Mouse (Mus musculus) forebrain, embryonic 13.5 days (tissue): ENCODE results near the gene Ptgir. TPM values are rescaled to one million over a fixed set of nuclear protein-coding genes. Genes with fewer than 3 reads are reported as not detected.

Experiments
- polyA plus RNA-seq: library from polyadenylated mRNA; unstranded; fragments of >200 nt; fragmentation: Nextera tagmentation; extraction: Ambion mirVana; gene quantifications from 2 replicates; pipeline ENCODE4 v1.2.1, GENCODE M21; 2015

Gene Ptgir
- polyA plus RNA-seq, 1 experiment from 2014 or later = 0.14 TPM

Other genes with a start within 250 kb of the Ptgir start
- gene Ceacam15, start 230.8 kb upstream of the Ptgir start, polyA plus RNA-seq = not detected in 2 replicates
- not detected in 2 replicates for gene Ceacam9, start 184.6 kb upstream of the Ptgir start, polyA plus RNA-seq
- 328 and 333 TPM in 2 replicates for gene Ap2s1, start 168.1 kb upstream of the Ptgir start, polyA plus RNA-seq
- 16.0 and 17.1 TPM in 2 replicates for gene Slc1a5, start 125.2 kb upstream of the Ptgir start, polyA plus RNA-seq
- gene Strn4, start 90.6 kb upstream of the Ptgir start, polyA plus RNA-seq = 147 and 164 TPM in 2 replicates
- 24.0 and 28.0 TPM in 2 replicates for gene Fkrp, start 89.8 kb upstream of the Ptgir start, polyA plus RNA-seq
- 7.7 and 8.3 TPM in 2 replicates for gene Prkd2, start 63.6 kb upstream of the Ptgir start, polyA plus RNA-seq
- 2.0 and 2.3 TPM in 2 replicates for gene Dact3, start 31.2 kb upstream of the Ptgir start, polyA plus RNA-seq
- 9.2 and 18.2 TPM in 2 replicates for gene Gng8, start 14.7 kb upstream of the Ptgir start, polyA plus RNA-seq
- 271 and 296 TPM in 2 replicates for gene Calm3, start 17.6 kb downstream of the Ptgir start, polyA plus RNA-seq
- 59.5 and 78.0 TPM in 2 replicates for gene Pnmal2, start 38.2 kb downstream of the Ptgir start, polyA plus RNA-seq
- 37.0 and 40.8 TPM in 2 replicates for gene Pnmal1, start 53.2 kb downstream of the Ptgir start, polyA plus RNA-seq
- 2.5 and 3.0 TPM in 2 replicates for gene Gm42372, start 76.6 kb downstream of the Ptgir start, polyA plus RNA-seq
- 6.0 and 8.6 TPM in 2 replicates for gene Ccdc8, start 86.2 kb downstream of the Ptgir start, polyA plus RNA-seq
- gene Ppp5c, start 121.4 kb downstream of the Ptgir start, polyA plus RNA-seq = 103 and 113 TPM in 2 replicates
- 4.7 and 5.8 TPM in 2 replicates for gene Hif3a, start 155.9 kb downstream of the Ptgir start, polyA plus RNA-seq
- gene Psg16, start 167.6 kb downstream of the Ptgir start, polyA plus RNA-seq = 0.53 and 1.3 TPM in 2 replicates
- gene Ceacam3, start 243.8 kb downstream of the Ptgir start, polyA plus RNA-seq = not detected in 2 replicates